Mouse (Mus musculus) stomach, postnatal 0 days (tissue): Measurements from ENCODE around the gene Dab1.

Experiments used
- CTCF ChIP-seq: IDR thresholded peaks from 2 replicates; pipeline ENCODE4 v1.5.1; 2016; ENCODE audit warnings: antibody characterized with exemption, low read depth, mild to moderate bottlenecking, moderate library complexity
- EP300 ChIP-seq: optimal IDR thresholded peaks from 2 replicates; pipeline ENCODE3; 2016; ENCODE audit warnings: antibody characterized with exemption

DNA sequence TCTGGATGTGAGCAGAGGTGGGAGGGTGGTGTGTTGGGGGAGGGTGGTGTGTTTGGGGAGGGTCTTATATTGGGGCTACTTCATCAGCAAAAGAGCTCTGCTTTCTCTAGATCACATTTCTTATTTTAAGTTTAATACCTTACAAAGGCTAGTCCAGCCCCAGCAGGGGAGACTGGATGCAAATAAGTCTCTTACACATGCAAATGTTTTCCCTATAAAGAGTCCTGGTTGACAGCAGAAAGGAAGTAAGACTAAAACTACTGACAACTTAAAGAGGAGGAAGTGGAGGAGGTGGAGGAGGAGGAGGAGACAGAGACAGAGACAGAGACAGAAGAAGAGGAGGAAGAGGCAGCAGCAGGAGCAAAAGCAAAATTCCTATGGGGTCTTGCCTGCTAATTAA lies 885.8 kb downstream of the Dab1 start:
- TF ChIP-seq CTCF: no peak
- no peak for TF ChIP-seq EP300
